Mouse (Mus musculus) embryo, embryonic 10 days (tissue): ENCODE measurements around the gene Mpig6b.

Source experiments
- DNase-seq: peaks from one replicate; pipeline ENCODE4 v3.0.0-alpha.2; 2015; ENCODE audit warnings: low spot score

The Mpig6b gene

GRCm38 (mm10) chr17:35016791-35017705 is 48.9 kb downstream of the Mpig6b start:
- DNase-seq = no peak

GRCm38 (mm10) chr17:35016376-35016775 is 49.6 kb downstream of the Mpig6b start, which contains the start of gene Vwa7:
TSS of gene Vwa7 (plus strand) at chr17:35016579.
- no peak for DNase-seq

GRCm38 (mm10) chr17:35015296-35015695 is 50.7 kb downstream of the Mpig6b start:
- DNase-seq = no peak

GRCm38 (mm10) chr17:35013221-35013620 is 52.8 kb downstream of the Mpig6b start:
- no peak for DNase-seq
